Mouse (Mus musculus) CD4-positive, CD25-positive, alpha-beta regulatory T cell, adult 4 months (primary cell): Measurements from ENCODE around the gene Gpr37l1. TPM values are rescaled to one million over a fixed set of nuclear protein-coding genes. Genes with fewer than 3 reads are reported as not detected.
"Not testable (repeated sequence)": the region's sequence is repeated elsewhere in the genome, so short reads cannot be mapped to it uniquely, and the experiment has no call there.

Source experiments
- ATAC-seq: one replicate; pipeline ENCODE4 v1.8.0; 2017
- polyA plus RNA-seq, 2 experiments: library from polyadenylated mRNA; unstranded; fragments of 100-300 nt; shearing (Covaris generic); gene quantifications; one replicate each; pipeline ENCODE4 v1.2.1; 2017

Gene Gpr37l1
- polyA plus RNA-seq = not detected

GRCm38 (mm10) chr1:135167435-135167834 lies at the start of gene Gpr37l1:
Gpr37l1 (minus strand) TSS chr1:135167681.
- no peak for ATAC-seq

DNA sequence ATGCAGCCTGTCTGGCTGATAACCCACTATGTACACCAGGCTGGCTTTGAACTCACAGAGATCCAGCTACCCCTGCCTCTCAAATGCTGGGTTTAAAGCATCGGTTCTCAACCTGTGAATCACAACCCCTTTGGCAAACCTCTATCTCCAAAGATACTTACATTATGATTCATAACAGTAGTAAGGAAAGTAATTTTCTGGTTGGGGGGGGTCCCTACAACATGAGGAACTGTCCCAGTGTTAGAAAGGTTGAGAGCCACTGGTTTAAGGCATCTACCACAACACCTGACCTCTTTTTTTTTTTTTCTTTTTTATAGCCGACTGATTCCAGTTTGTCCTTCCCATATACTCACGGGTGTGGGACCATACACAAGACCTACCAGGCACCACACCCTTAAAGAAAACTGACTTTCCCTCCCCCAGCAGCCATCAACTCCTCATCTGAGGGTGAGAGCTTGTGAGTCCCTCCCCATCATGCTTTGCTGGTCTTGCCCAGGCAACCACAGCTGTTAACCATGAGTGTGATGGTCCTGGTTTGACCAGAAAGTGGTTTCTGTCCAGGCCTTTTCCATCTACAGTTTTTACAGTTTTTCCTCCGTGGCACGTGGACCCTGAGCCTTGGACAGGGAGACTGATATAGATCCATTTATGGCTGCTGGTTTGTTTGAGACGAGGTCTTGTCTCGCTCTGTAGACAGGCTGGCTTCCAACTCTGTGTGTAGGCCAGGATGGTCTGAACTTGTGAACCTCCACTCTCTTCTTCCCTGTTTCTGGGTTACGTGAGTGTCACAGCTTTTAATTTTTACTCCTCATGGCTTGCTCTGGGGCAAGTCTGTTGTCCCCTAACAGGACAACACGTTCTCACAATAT lies 46.5 kb upstream of the Gpr37l1 start:
- no peak for ATAC-seq

GRCm38 (mm10) chr1:135210421-135210820 lies 42.9 kb upstream of the Gpr37l1 start:
- no peak for ATAC-seq

- no peak for ATAC-seq
Measured at GRCm38 (mm10) chr1:135208716-135209115, 41.2 kb upstream of the Gpr37l1 start.

DNA sequence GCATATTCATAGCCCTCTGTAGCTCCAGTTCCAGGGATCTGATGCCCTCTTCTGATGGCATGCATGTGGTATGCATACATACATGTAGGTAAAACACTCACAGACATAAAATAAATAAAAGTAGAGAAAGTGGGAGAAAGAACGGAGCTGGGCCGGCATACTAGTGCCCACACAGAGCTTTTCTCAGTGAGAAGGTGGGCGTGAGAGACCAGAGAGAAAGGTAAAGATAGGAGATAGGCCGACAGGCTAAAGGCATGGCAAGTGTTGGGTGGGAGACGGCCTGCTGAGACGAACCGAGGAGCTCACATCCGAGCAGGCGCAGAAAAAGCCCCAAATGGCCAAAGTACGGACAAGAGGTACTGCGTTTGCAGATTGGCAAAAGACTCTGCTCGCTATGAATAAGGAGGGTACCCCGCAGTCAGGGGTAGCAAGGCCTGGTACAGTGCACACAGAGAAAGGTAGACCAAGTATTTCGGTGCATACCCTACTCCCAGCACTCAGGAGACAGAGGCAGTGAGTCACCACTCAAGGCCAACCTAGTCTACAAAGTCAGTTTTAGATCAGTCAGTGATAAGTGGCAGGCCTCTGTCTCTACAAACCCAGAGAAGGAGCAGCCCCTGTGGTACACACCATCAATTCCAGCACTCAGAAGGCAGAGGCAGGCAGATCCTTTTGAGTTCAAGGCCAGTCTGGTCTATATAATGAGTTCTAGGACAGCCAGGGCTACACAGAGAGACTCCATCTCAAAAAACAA lies 39.3 kb upstream of the Gpr37l1 start:
- no peak for ATAC-seq

DNA sequence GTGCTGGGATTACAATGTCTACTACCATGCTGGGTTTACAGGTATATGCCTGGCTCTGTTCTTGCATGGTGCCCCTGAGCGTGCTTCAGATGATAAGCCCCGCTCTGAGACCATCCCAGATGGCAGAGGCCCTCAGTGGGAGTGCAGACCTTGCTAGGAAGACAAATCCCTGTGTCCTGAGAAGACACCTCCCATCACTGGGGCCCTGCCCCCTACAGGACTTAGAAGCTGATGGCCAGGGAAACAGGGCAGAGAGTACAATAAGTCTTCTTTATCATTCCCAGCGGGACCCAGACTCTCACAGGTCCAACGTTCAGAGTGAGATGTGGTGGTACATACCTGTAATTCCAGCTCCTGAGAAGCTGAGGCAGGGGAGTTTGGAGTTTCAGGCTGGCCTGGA lies 37.8 kb upstream of the Gpr37l1 start:
- no peak for ATAC-seq

GRCm38 (mm10) chr1:135204196-135205126 lies 37.0 kb upstream of the Gpr37l1 start:
- no peak for ATAC-seq

GRCm38 (mm10) chr1:135200400-135200799 lies 32.9 kb upstream of the Gpr37l1 start:
- no peak for ATAC-seq

GRCm38 (mm10) chr1:135199014-135199819 lies 31.7 kb upstream of the Gpr37l1 start:
- no peak for ATAC-seq

- no peak for ATAC-seq
Measured at GRCm38 (mm10) chr1:135198412-135198811, 30.9 kb upstream of the Gpr37l1 start.

GRCm38 (mm10) chr1:135195907-135196440 lies 28.5 kb upstream of the Gpr37l1 start:
- no peak for ATAC-seq

GRCm38 (mm10) chr1:135194335-135194734 lies 26.9 kb upstream of the Gpr37l1 start:
- ATAC-seq = not testable (repeated sequence)

DNA sequence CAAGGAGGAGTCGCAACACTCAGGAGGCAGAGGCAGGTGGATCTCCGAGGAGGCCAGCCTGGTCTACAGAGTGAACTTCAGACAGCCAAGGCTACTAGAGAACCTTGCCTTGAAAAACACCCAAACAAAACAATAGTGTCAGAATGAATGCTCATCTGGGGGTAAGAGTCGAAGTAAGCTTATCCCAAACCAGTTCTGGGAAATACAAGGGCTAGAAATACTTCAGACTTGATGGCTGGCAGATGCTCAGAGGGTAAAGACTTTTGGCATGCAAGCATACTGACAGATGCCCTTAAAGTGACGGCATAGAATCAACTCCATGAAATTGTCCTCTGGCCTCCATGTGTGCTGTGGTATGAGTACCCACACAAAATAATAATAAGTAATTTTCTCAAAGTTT lies 21.7 kb upstream of the Gpr37l1 start:
- ATAC-seq = no peak

DNA sequence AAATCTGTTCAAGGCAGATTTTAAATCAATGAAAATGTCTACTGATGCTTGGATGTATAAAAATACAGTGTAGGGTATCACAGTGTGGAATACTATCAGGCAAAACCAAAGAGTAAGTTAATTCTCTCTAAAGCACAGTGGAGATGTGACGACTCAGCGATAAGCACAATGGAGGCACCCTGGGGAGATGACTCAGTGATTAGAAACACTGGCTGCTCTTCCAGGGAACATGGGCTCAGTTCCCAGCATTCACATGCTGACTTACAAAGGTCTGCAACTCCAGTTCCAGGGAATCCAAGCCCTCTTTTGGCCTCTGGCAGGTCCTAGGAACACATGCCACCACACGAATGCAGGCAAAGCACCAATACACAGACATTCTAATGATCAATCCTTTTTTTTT lies 20.7 kb upstream of the Gpr37l1 start:
- no peak for ATAC-seq

DNA sequence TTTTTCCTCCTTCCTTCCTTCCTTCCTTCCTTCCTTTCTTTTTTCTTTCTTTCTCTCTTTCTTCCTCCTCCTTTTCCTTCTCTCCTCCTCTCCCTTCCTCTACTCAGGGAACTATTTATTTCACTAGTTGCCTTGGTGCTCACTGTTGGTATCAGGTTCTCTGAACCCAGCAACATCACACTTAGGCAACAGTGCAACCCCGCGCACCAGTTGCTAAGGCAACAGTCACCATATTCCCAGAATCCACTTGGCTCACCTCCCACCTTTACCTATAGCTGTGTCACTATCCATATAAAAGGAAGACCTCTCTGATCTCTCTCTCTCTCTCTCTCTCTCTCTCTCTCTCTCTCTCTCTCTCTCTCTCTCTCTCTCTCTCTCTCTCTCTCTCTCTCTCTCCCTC lies 19.5 kb upstream of the Gpr37l1 start:
- not testable (repeated sequence) for ATAC-seq

GRCm38 (mm10) chr1:135186427-135186826 lies 18.9 kb upstream of the Gpr37l1 start:
- no peak for ATAC-seq

DNA sequence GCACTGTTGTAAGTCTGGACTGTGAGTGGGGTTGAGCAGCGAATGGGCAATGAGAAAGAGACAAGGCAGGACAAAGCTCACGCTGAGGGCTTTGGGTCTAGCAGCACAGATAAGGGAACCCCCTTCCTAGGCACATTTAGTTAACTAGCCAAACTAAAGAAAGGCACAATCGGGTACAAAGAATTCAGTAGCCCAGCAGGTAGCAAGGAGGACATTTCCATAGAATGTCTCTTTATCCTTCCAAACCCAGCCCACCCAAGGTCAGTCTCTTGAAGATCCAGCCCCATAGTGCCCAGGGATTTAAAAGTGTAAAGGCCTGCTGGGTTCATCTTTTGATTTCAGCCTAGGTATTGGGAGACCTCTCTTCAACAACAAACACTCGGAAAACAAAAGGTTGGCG lies 18.5 kb upstream of the Gpr37l1 start:
- no peak for ATAC-seq

DNA sequence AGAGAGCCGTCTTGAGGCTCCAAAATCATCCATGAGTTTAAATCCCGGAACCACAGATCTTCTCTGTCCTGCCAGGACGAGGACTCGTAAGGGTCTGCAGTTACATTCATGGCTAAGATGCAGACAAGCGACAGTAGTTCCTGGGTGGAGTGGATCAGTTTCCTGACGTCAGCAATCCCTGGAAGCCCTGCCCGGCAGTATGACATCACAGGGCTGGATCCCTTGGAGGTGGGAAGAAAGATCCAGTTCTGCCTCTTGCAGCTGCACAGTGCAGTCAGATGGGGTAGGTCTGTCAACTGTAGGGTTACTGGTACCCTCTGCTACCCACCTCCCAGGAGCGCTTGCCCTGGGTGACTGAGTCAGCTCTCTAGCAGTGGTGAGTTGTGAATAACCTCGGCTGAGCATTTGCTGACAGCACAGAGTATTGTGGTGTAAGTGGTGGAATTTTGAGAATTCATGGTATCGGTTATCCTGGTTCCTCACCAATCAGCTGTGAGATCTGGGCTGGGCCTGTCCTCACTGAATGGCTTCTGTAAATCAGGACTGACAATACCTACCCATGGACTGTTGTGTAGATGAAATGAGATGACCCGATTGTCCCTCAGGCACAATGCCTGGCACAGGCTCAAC lies 16.6 kb upstream of the Gpr37l1 start:
- no peak for ATAC-seq

DNA sequence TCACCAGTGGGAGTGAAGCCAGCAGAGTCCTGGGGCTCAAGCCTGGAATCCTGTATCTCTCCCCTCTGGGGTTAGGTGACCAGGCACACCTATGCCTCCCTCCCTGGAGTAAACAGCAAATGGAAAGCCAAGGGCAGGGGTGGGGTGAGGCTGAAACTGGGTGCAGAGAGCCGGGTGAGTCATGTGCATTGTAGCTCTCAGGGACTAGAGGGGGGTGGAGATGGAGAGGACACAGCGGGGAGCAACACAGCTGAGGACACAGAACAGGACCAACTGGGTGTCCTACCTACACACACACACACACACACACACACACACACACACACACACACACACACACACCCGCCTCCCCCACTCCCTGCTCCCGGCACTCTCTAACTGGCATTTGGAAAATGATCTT lies 16.0 kb upstream of the Gpr37l1 start:
- ATAC-seq = no peak

GRCm38 (mm10) chr1:135182975-135183374 lies 15.5 kb upstream of the Gpr37l1 start:
- ATAC-seq = no peak
